8 mouse cellular contexts compared by ENCODE assay signal in genomic region chr6:38326596-38326995, GRCm38 (mm10). TPM values are rescaled to one million over a fixed set of nuclear protein-coding genes. Genes with fewer than 3 reads are reported as not detected.
DNase-seq lines count a peak whose midpoint lies in the region; ATAC-seq and TF ChIP-seq lines count a peak whose summit lies in the region.

No protein-coding gene starts in this region.

- WGBS in thymus, adult 2 months = 93% methylated on average over 4 of the region's 4 CpGs
- WGBS in forebrain, embryonic 13.5 days = 20% methylated on average over 4 of the region's 4 CpGs
- WGBS in kidney, embryonic 15.5 days = 26% methylated on average over 4 of the region's 4 CpGs
- 21% methylated on average over 4 of the region's 4 CpGs for WGBS in limb, embryonic 14.5 days

- H3K9ac ChIP-seq in forebrain, embryonic 13.5 days = no peak overlapping the region
- H3K9ac ChIP-seq in kidney, embryonic 15.5 days = no peak overlapping the region
- no peak overlapping the region for H3K9ac ChIP-seq in limb, embryonic 14.5 days (ENCODE audit: low read depth, low read length, severe bottlenecking)

- no peak for TF ChIP-seq POLR2A in thymus, adult 2 months (IDR thresholded peaks at IDR 0.05; ENCODE audit: control insufficient read depth, extremely low read depth, insufficient read depth, low read length, poor library complexity)
- no peak for TF ChIP-seq POLR2A in limb, embryonic 14.5 days (IDR thresholded peaks at IDR 0.05; ENCODE audit: borderline replicate concordance, extremely low read depth, insufficient read depth, insufficient read length)

- H3K4me2 ChIP-seq in forebrain, embryonic 13.5 days = no peak overlapping the region
- H3K4me2 ChIP-seq in kidney, embryonic 15.5 days = no peak overlapping the region
- no peak overlapping the region for H3K4me2 ChIP-seq in limb, embryonic 14.5 days (replicated peaks; ENCODE audit: low read depth, low read length, severe bottlenecking)

- peak; percentile 20 for DNase-seq in thymus, postnatal 14 days
- DNase-seq in thymus, adult 2 months = no peak
- peak; percentile 16 for DNase-seq in brain, embryonic 18.5 days (ENCODE audit: low read depth, low spot score)
- peak; percentile 77 for DNase-seq in limb, embryonic 14.5 days (ENCODE audit: low spot score)
- DNase-seq in retina, postnatal 7 days (ENCODE audit: low read depth, low spot score) = peak; percentile 53
- DNase-seq in spleen, postnatal 14 days (ENCODE audit: low spot score in 2 of 2) = no peak

- H3K9me3 ChIP-seq in forebrain, embryonic 13.5 days (replicated peaks) = no peaks in the 10 kb centered on the region
- H3K9me3 ChIP-seq in kidney, embryonic 15.5 days (replicated peaks) = no peaks in the 10 kb centered on the region
- H3K9me3 ChIP-seq in limb, embryonic 14.5 days (ENCODE audit: control insufficient read depth, low read length) = no peaks in the 10 kb centered on the region

- H3K4me1 ChIP-seq in thymus, adult 2 months (replicated peaks; ENCODE audit: control insufficient read depth, insufficient read depth, low read length) = no peaks in the 10 kb centered on the region
- H3K4me1 ChIP-seq in forebrain, embryonic 13.5 days = no peaks in the 10 kb centered on the region
- no peaks in the 10 kb centered on the region for H3K4me1 ChIP-seq in kidney, embryonic 15.5 days
- no peaks in the 10 kb centered on the region for H3K4me1 ChIP-seq in limb, embryonic 14.5 days (ENCODE audit: control insufficient read depth, insufficient read depth, low read length)

- TF ChIP-seq CTCF in thymus, adult 2 months (IDR thresholded peaks at IDR 0.05; ENCODE audit: borderline replicate concordance, control insufficient read depth, extremely low read depth, insufficient read depth, low read length, poor library complexity) = no peak

- no peak overlapping the region for H3K27ac ChIP-seq in thymus, adult 2 months (ENCODE audit: control insufficient read depth, insufficient read depth, low read length)
- no peak overlapping the region for H3K27ac ChIP-seq in forebrain, embryonic 13.5 days
- H3K27ac ChIP-seq in kidney, embryonic 15.5 days = no peak overlapping the region
- no peak overlapping the region for H3K27ac ChIP-seq in limb, embryonic 14.5 days (replicated peaks; ENCODE audit: low read depth, low read length)

- no peak overlapping the region for H3K4me3 ChIP-seq in thymus, adult 2 months (ENCODE audit: control insufficient read depth, insufficient read depth, low read length)
- no peak overlapping the region for H3K4me3 ChIP-seq in forebrain, embryonic 13.5 days
- H3K4me3 ChIP-seq in kidney, embryonic 15.5 days (replicated peaks) = no peak overlapping the region
- no peak overlapping the region for H3K4me3 ChIP-seq in limb, embryonic 14.5 days (replicated peaks; ENCODE audit: low read length)

- no peaks in the 10 kb centered on the region for H3K27me3 ChIP-seq in thymus, adult 2 months (ENCODE audit: control insufficient read depth, insufficient read depth, low read length)
- no peaks in the 10 kb centered on the region for H3K27me3 ChIP-seq in forebrain, embryonic 13.5 days
- no peaks in the 10 kb centered on the region for H3K27me3 ChIP-seq in kidney, embryonic 15.5 days
- no peaks in the 10 kb centered on the region for H3K27me3 ChIP-seq in limb, embryonic 14.5 days (ENCODE audit: control insufficient read depth, insufficient read depth, low read length)

- ATAC-seq in forebrain, embryonic 13.5 days = peak; percentile 75
- peak; percentile 60; the same call in 1 of the 2 replicates for ATAC-seq in kidney, embryonic 15.5 days (replicated peaks; ENCODE audit: low FRiP score)
- ATAC-seq in limb, embryonic 14.5 days (ENCODE audit: low FRiP score, low read depth) = 0 out of 2 replicates have a peak, but pooled peaks have one; percentile 47

- H3K36me3 ChIP-seq in thymus, adult 2 months (ENCODE audit: control insufficient read depth, insufficient read depth, low read length) = peaks cover 94% of the 10 kb centered on the region
- H3K36me3 ChIP-seq in forebrain, embryonic 13.5 days (ENCODE audit: poor library complexity, severe bottlenecking) = no peaks in the 10 kb centered on the region
- no peaks in the 10 kb centered on the region for H3K36me3 ChIP-seq in kidney, embryonic 15.5 days
- H3K36me3 ChIP-seq in limb, embryonic 14.5 days (ENCODE audit: control insufficient read depth, insufficient read depth, low read length) = no peaks in the 10 kb centered on the region

RNA-seq across cellular contexts. Expression of gene Zc3hav1l, which starts 27.5 kb away (rescaled TPM):
- 6.6 and 7.4 TPM in 2 replicates for polyA plus RNA-seq in thymus, adult 2 months (2012; rRNA removed)
- 8.2 and 8.7 TPM in 2 replicates for polyA plus RNA-seq in forebrain, embryonic 13.5 days (2015; fragmentation: Nextera tagmentation; extraction: Ambion mirVana)
- 9.9 TPM in 2 replicates for polyA plus RNA-seq in kidney, embryonic 15.5 days (2015; fragmentation: Nextera tagmentation; extraction: Ambion mirVana)
- 44.3 and 62.0 TPM in 2 replicates for polyA plus RNA-seq in limb, embryonic 14.5 days (2012; rRNA removed)
- 14.6 and 16.3 TPM in 2 replicates for polyA plus RNA-seq in limb, embryonic 14.5 days (2014; fragmentation: Nextera tagmentation; extraction: Ambion mirVana)

RNA-seq across cellular contexts. Expression of gene Zc3hav1, which starts 27.8 kb away (rescaled TPM):
- 79.0 and 86.4 TPM in 2 replicates for polyA plus RNA-seq in thymus, adult 2 months (2012; rRNA removed)
- polyA plus RNA-seq in forebrain, embryonic 13.5 days (2015; fragmentation: Nextera tagmentation; extraction: Ambion mirVana) = 0.75 and 1.0 TPM in 2 replicates
- polyA plus RNA-seq in kidney, embryonic 15.5 days (2015; fragmentation: Nextera tagmentation; extraction: Ambion mirVana) = 4.6 and 5.1 TPM in 2 replicates
- 4.3 and 4.5 TPM in 2 replicates for polyA plus RNA-seq in limb, embryonic 14.5 days (2012; rRNA removed)
- polyA plus RNA-seq in limb, embryonic 14.5 days (2014; fragmentation: Nextera tagmentation; extraction: Ambion mirVana) = 3.5 and 4.3 TPM in 2 replicates

RNA-seq across cellular contexts. Expression of gene Ttc26, which starts 54.7 kb away (rescaled TPM):
- 0.44 and 0.62 TPM in 2 replicates for polyA plus RNA-seq in thymus, adult 2 months (2012; rRNA removed)
- polyA plus RNA-seq in forebrain, embryonic 13.5 days (2015; fragmentation: Nextera tagmentation; extraction: Ambion mirVana) = 9.5 and 9.7 TPM in 2 replicates
- 9.4 and 10.0 TPM in 2 replicates for polyA plus RNA-seq in kidney, embryonic 15.5 days (2015; fragmentation: Nextera tagmentation; extraction: Ambion mirVana)
- 7.0 and 7.1 TPM in 2 replicates for polyA plus RNA-seq in limb, embryonic 14.5 days (2012; rRNA removed)
- polyA plus RNA-seq in limb, embryonic 14.5 days (2014; fragmentation: Nextera tagmentation; extraction: Ambion mirVana) = 4.3 and 5.2 TPM in 2 replicates

Comparison
In these comparisons a context has a peak if more than half of its experiments do, and no peak if none do; other contexts are left out.
1. DNase-seq: peak in thymus, postnatal 14 days (single experiment), brain, embryonic 18.5 days (single experiment), limb, embryonic 14.5 days (single experiment) and retina, postnatal 7 days (single experiment); none in thymus, adult 2 months (single experiment) and spleen, postnatal 14 days (0 of 2).
2. RNA of gene Zc3hav1, which starts 27.8 kb away (polyA plus RNA-seq): 79.0 to 86.4 TPM in thymus, adult 2 months; 4.6 to 5.1 TPM in kidney, embryonic 15.5 days, 3.5 to 4.5 TPM in limb, embryonic 14.5 days and 0.75 to 1.0 TPM in forebrain, embryonic 13.5 days; every median in the first group is over 10 times any median in the second.
3. Peak in every context shown above with its lines, with median percentiles within 50 percentile points of each other: ATAC-seq.